ENCODE assay signal across 10 mouse cellular contexts in the genomic region with DNA sequence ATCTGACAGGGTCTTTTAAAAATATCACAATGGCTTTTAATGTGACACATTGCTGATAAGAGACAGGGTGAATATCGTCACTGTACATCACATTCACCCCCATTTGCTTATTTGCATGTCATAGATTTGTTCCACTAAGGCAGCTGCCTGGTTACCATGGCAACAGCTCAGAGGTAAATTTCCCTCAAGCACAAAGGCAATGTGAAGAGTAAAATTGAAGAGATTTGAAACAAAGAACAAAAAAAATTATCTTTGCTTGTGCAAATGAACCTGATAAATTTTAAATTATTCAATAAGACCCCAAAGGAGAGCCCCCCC.
A peak's percentile ranks its signal among the peaks of the same experiment; 100 is the strongest.
DNase-seq lines count a peak whose midpoint lies in the region; ATAC-seq and TF ChIP-seq lines count a peak whose summit lies in the region.
"Had no signal": no experiment of that assay in that cellular context is flagged by ENCODE, and none has a peak within 500 bp of the region (broad histone marks: within the 10 kb centered on the region; RNA-seq: fewer than 3 reads in every experiment).

No protein-coding gene starts in this region.

- WGBS in neural tube, embryonic 12.5 days: 25% methylated on average over 1 of the region's 1 CpGs

- peak overlapping the region; percentile 81 for H3K27ac ChIP-seq in layer of hippocampus, adult 2 months
- no peak overlapping the region for H3K27ac ChIP-seq in neural tube, embryonic 12.5 days
- H3K27ac ChIP-seq: intestine, embryonic 15.5 days had no signal

- no peaks in the 10 kb centered on the region; the same call in 1 of the 2 replicates for H3K4me1 ChIP-seq in neural tube, embryonic 12.5 days
- H3K4me1 ChIP-seq: intestine, embryonic 15.5 days had no signal

- peak; percentile 7 for DNase-seq in Muller cell, postnatal 12 days (ENCODE audit: inconsistent ontology term)
- peak; percentile 4 for DNase-seq in embryo, embryonic 11.5 days (ENCODE audit: low read depth, low spot score)
- peak; percentile 25 to 71 for DNase-seq in layer of hippocampus, adult 2 months (ENCODE audit: low spot score in 2 of 2)
- no peak for DNase-seq in heart, adult 18-20 months
- no peak for DNase-seq in heart, adult 8-10 months (ENCODE audit: low spot score)
- no peak for DNase-seq in ovary, adult 18-20 months (ENCODE audit: low spot score)

- H3K9me3 ChIP-seq in neural tube, embryonic 12.5 days: no peaks in the 10 kb centered on the region
- H3K9me3 ChIP-seq: intestine, embryonic 15.5 days had no signal

- H3K36me3 ChIP-seq in neural tube, embryonic 12.5 days: no peaks in the 10 kb centered on the region
- H3K36me3 ChIP-seq: intestine, embryonic 15.5 days had no signal

- no peak overlapping the region for H3K4me3 ChIP-seq in layer of hippocampus, adult 2 months
- H3K4me3 ChIP-seq in neural tube, embryonic 12.5 days: no peak overlapping the region
- H3K4me3 ChIP-seq: intestine, embryonic 15.5 days; myocyte had no signal

- peak; percentile 85 for ATAC-seq in neural tube, embryonic 12.5 days (ENCODE audit: low FRiP score, low read depth)
- ATAC-seq in CD4-positive, CD25-positive, alpha-beta regulatory T cell, adult 4 months: no peak
- ATAC-seq: intestine, embryonic 15.5 days had no signal

- H3K4me2 ChIP-seq in neural tube, embryonic 12.5 days (replicated peaks): no peak overlapping the region
- H3K4me2 ChIP-seq: intestine, embryonic 15.5 days had no signal

- no peak overlapping the region for H3K9ac ChIP-seq in neural tube, embryonic 12.5 days
- H3K9ac ChIP-seq: intestine, embryonic 15.5 days had no signal

- no peak for TF ChIP-seq CTCF in layer of hippocampus, adult 2 months (conservative IDR thresholded peaks at IDR 0.05)

- H3K27me3 ChIP-seq in neural tube, embryonic 12.5 days (replicated peaks): no peaks in the 10 kb centered on the region
- H3K27me3 ChIP-seq: intestine, embryonic 15.5 days had no signal

Comparison
In these comparisons a context has a peak if more than half of its experiments do, and no peak if none do; other contexts are left out.
1. DNase-seq: peak in Muller cell, postnatal 12 days (single experiment), embryo, embryonic 11.5 days (single experiment) and layer of hippocampus, adult 2 months (2 of 2); none in heart, adult 18-20 months (0 of 2), heart, adult 8-10 months (single experiment) and ovary, adult 18-20 months (single experiment).